Mouse (Mus musculus) right cerebral cortex, postnatal 14 days (tissue): Measurements from ENCODE around the gene Dda1.
A peak's percentile ranks its signal among the peaks of the same experiment; 100 is the strongest.

Experiments
- DNase-seq: peaks from one replicate; pipeline ENCODE4 v3.0.0; 2022

Dda1 gene

GRCm38 (mm10) chr8:71497077-71497645 lies 28.2 kb downstream of the Dda1 start:
- no peak for DNase-seq

GRCm38 (mm10) chr8:71497881-71498501 lies 29.0 kb downstream of the Dda1 start:
- no peak for DNase-seq

- DNase-seq = no peak
These were observed 30.1 kb downstream of the Dda1 start for GRCm38 (mm10) chr8:71498816-71499690.

GRCm38 (mm10) chr8:71504349-71504748 lies 35.4 kb downstream of the Dda1 start:
- no peak for DNase-seq

GRCm38 (mm10) chr8:71505326-71505725 lies 36.3 kb downstream of the Dda1 start:
- DNase-seq = no peak

GRCm38 (mm10) chr8:71505979-71506378 lies 37.0 kb downstream of the Dda1 start:
- no peak for DNase-seq

GRCm38 (mm10) chr8:71507589-71508104 lies 38.6 kb downstream of the Dda1 start:
- peak; percentile 87 for DNase-seq

GRCm38 (mm10) chr8:71509316-71509715 lies 40.3 kb downstream of the Dda1 start:
- no peak for DNase-seq

- no peak for DNase-seq
These were observed 42.6 kb downstream of the Dda1 start, which contains the start of gene Plvap for GRCm38 (mm10) chr8:71511644-71512043. Plvap (minus strand) TSS chr8:71511752.

- no peak for DNase-seq
These were observed 44.2 kb downstream of the Dda1 start for GRCm38 (mm10) chr8:71513018-71513754.

- no peak for DNase-seq
These were observed 46.0 kb downstream of the Dda1 start for GRCm38 (mm10) chr8:71515043-71515442.

- no peak for DNase-seq
These were observed 47.8 kb downstream of the Dda1 start for GRCm38 (mm10) chr8:71516786-71517185.

- peak; percentile 57 for DNase-seq
These were observed 50.2 kb downstream of the Dda1 start for GRCm38 (mm10) chr8:71519037-71519825.

- peak; percentile 91 for DNase-seq
These were observed 52.6 kb downstream of the Dda1 start for GRCm38 (mm10) chr8:71521634-71522033.

GRCm38 (mm10) chr8:71525226-71526050 lies 56.4 kb downstream of the Dda1 start, which contains the start of gene Ccdc194:
Ccdc194 (minus strand) TSS chr8:71525711.
- DNase-seq = no peak
